Mouse (Mus musculus) regulatory T cell (primary cell): ENCODE measurements around the gene Ccl20.

Experiments used
- in situ Hi-C: fragments of 300-600 bp; cut with MboI, MseI; formaldehyde crosslinking; loops from one replicate; pipeline ENCODE4 v1.15.1; 2025; ENCODE audit warnings: high pct_unique_total_duplicates

Ccl20 gene

GRCm38 (mm10) chr1:83116447-83117137, at the start of gene Ccl20:
TSS of gene Ccl20 (plus strand) at chr1:83116766.
- in situ Hi-C loops, result no loop called here

- in situ Hi-C loops, result no loop called here
Observed at GRCm38 (mm10) chr1:83067205-83067604, 49.4 kb upstream of the Ccl20 start.

GRCm38 (mm10) chr1:83075526-83076189, 40.9 kb upstream of the Ccl20 start:
- in situ Hi-C loops, result no loop called here

DNA sequence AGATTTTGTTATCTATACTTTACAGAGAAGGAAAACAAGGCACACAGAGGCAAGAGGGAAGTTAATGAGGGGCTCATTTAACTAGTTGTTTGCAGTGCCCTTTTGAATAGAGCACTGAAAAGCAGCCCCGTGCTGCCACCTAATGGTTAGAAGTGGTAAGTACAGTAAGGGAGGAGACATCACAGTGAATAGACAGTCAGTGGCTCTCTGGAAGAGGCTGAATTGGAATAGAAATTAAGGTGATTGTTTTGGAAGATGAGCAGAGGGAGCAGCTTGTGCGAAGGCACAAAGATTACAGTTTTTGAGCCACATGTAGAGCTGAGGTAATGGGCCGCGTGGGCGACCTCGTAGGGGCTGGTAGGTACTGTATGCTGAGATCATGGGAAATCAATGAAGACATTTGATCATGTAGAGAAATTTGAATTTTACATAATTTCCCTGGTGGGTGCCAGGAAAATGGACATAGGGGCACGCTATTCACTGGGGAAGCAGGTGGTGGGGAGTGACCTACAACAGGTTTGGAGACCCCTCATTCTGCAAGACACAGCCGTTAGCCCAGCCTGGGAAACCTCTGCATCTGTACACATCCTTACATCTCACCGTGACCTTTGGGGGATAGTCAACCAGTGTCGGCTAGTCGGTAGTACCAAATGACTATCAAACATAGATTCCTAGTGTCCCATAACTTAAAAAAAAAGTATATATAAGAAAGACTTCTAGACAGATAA, 40.2 kb upstream of the Ccl20 start:
- in situ Hi-C loops, result no loop called here

GRCm38 (mm10) chr1:83077016-83077415, 39.5 kb upstream of the Ccl20 start:
- in situ Hi-C loops, result no loop called here

DNA sequence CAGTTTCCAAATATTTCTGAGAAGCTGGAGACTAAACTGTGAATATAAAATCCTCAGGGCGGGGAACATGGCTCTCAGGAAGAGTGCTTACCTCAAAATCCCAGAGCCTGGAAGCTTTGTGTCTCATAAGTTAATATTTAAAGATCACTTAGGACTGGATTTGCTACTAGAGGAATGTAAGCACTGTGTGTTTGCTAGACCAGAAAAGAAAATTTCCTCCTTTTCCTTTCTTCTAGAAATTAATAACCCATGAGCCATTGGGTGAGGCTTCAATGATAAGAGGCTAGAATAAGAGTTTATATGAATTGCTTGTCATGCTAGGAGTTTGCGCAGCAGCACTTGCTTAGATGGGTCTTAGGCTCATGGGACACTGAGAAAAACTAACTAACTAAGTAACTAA, 31.8 kb upstream of the Ccl20 start:
- in situ Hi-C loops, result no loop called here

GRCm38 (mm10) chr1:83091268-83091667, 25.3 kb upstream of the Ccl20 start:
- in situ Hi-C loops, result no loop called here

DNA sequence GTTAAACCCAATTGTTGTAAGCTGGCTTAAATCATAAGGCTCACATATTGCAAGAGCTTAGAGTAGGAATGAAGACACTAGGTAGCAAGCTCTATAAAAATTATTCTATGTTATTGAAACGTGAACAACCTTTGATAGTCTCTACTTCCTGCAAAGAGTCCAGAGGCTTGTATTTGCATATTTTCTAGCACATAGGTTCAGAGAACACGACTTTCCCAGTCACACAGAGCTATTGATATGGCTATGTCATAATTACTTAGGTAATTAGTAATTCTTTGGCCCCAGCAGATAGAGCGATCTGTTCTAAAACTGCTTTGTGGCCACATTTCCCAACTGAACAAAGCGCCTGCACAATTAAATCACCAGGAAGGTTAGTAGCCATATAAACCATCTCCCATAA, 19.6 kb upstream of the Ccl20 start:
- in situ Hi-C loops, result no loop called here

- in situ Hi-C loops, result no loop called here
Observed at GRCm38 (mm10) chr1:83099160-83099559, 17.4 kb upstream of the Ccl20 start.

DNA sequence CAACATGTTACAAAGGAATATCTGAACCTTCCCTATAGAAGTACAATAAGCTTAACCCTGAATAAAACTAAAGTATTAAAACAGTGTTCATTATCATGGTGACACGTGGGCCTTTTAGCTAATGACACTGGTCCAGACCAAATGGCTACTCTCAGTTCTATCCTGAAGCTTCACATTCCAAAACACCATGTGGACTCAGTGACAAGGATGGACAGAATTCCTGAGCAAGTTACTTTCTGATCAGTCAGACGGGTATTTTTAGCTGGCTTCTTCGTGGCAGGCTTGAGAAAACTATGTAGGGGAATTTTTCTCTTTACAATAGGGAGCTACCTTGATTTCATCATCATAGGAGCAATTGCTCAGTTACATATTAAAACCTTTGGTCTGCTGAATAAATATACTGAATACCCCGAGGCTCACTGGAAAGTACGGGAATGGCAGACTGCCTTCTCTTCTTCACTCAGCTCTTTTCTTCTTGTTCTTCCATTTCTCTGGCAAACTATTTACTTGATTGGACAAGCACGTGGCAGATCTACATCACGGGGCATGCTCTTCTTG, 16.9 kb upstream of the Ccl20 start:
- in situ Hi-C loops, result no loop called here

DNA sequence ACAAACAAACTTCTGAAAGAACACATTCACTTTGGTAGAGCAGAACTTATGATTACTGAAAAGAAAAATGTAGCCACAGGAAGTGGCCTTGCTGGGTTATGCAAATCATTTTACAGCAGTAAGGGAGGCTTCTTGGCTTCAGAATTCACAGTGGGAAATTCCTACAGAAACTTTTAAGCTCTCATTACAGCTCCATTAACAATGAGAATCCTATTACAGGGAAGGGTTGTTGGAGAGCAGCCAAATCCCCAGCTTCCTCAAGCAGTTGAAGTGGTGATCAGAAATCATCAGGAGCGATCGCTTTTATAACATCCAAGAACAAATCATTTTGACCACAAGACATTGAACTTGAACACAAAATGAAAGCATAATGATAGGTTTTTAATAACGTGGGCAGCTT, 14.7 kb upstream of the Ccl20 start:
- in situ Hi-C loops, result no loop called here

DNA sequence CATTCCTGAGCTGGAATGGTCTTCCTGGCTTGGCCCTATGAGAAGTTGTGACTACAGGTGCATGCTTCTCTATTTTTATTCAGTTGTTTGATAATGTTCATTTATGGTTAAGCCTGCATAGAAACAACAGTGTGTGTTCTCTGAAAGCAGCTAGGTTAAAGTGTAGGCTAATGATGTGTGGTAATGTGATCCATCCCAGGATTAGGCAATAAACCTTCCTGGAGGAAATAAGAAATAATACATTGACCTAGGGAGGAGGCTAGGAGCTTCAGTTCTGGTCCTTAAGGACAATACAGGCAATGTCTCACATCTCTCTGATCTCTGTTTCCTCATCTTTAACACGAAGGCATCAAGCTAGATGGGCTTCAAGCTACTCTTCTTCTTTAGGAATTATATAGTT, 11.1 kb upstream of the Ccl20 start:
- in situ Hi-C loops, result no loop called here

GRCm38 (mm10) chr1:83107410-83107978, 9.1 kb upstream of the Ccl20 start:
- in situ Hi-C loops, result no loop called here

- in situ Hi-C loops, result no loop called here
Observed at GRCm38 (mm10) chr1:83110992-83111391, 5.6 kb upstream of the Ccl20 start.

GRCm38 (mm10) chr1:83111726-83112125, 4.8 kb upstream of the Ccl20 start:
- in situ Hi-C loops, result no loop called here

DNA sequence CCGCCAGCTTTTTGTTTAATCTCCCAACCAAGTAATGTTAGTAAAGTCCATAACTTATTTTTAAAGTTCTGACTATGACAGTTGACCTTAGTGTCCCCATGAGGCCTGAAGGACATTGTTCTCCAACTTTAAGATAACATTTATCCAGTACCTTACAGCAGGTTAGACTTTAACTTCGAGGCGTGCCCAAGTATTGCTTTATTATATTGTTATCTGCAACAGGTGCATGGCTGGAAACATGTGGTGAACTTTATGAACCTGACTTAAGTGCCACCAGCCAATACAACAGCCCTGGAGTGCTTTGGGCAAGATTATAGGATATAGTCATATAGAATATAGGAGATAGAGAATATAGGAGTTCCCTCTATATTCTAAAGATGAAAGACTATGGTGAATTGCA, 651 bp downstream of the Ccl20 start:
- in situ Hi-C loops, result no loop called here

- in situ Hi-C loops, result no loop called here
Observed at GRCm38 (mm10) chr1:83117661-83118060, 1.1 kb downstream of the Ccl20 start.

DNA sequence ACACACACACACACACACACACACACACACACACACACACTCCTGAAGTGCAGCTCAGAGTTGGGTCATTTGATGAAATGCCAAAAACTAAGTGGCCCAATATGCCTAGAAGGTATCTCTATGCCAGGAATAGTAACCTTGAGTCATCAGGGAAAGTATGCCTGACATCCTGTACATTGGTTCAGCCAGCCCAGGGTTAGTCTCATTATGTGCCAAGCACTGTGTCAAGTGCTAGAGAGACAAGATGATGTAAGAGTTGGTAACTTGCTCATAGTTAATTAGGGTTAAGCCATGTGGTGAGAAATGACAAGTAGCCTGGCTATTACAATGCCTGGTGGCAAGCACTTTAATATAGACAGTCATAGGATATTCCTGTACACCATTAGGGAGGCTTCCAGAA, 3.3 kb downstream of the Ccl20 start:
- in situ Hi-C loops, result no loop called here

DNA sequence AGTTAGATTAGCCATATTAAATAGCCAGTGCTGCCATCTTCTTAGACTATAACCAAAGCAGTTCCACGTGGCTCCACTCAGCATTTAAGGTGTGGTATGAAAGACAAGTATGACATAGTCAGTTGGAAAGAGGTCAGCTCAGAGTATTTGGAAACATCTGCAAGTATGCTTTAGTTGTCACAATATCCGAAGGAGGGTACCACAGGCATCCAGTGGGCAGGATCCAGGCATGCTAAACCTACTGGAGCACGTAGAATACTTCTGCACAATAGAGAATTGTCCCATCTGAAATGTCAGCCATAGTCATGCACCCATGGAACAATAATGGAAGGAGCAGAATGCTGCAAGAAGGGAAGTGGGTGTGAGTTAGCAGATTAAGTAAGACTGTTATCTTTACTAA, 3.7 kb downstream of the Ccl20 start:
- in situ Hi-C loops, result no loop called here

GRCm38 (mm10) chr1:83123201-83123600, 6.6 kb downstream of the Ccl20 start:
- in situ Hi-C loops, result no loop called here

GRCm38 (mm10) chr1:83135829-83136228, 19.3 kb downstream of the Ccl20 start:
- in situ Hi-C loops, result no loop called here

- in situ Hi-C loops, result no loop called here
Observed at GRCm38 (mm10) chr1:83137847-83138246, 21.3 kb downstream of the Ccl20 start.
